Mouse (Mus musculus) embryonic facial prominence, embryonic 12.5 days (tissue): Measurements from ENCODE around the gene D10Wsu102e. TPM values are rescaled to one million over a fixed set of nuclear protein-coding genes. Genes with fewer than 3 reads are reported as not detected.

ENCODE experiments used
- ATAC-seq: fragments of 200-750 bp; cut with Nextera tagmentation; 2 replicates; pipeline ENCODE4 v1.8.0; 2017; ENCODE audit not compliant: insufficient number of reproducible peaks, insufficient read depth, low FRiP score, low TSS enrichment
- H3K27ac ChIP-seq: fragments of 300-500 bp; sonication (generic); 2 replicates; pipeline ENCODE4 v1.5.1; 2016; ENCODE audit warnings: mild to moderate bottlenecking
- H3K27me3 ChIP-seq: fragments of 300-500 bp; sonication (generic); 2 replicates; pipeline ENCODE4 v1.6.1; 2016; ENCODE audit warnings: mild to moderate bottlenecking, moderate library complexity
- H3K36me3 ChIP-seq: fragments of 300-500 bp; sonication (generic); 2 replicates; pipeline ENCODE4 v1.6.1; 2016; ENCODE audit warnings: mild to moderate bottlenecking
- H3K4me1 ChIP-seq: fragments of 300-500 bp; sonication (generic); 2 replicates; pipeline ENCODE4 v1.6.1; 2016
- H3K4me2 ChIP-seq: fragments of 300-500 bp; sonication (generic); replicated peaks from 2 replicates; pipeline ENCODE4 v1.6.1; 2016; ENCODE audit warnings: mild to moderate bottlenecking, moderate library complexity
- H3K4me3 ChIP-seq: fragments of 300-500 bp; sonication (generic); 2 replicates; pipeline ENCODE4 v1.5.1; 2016; ENCODE audit warnings: mild to moderate bottlenecking
- H3K9ac ChIP-seq: fragments of 300-500 bp; sonication (generic); 2 replicates; pipeline ENCODE4 v1.6.1; 2016; ENCODE audit warnings: mild to moderate bottlenecking, moderate library complexity
- H3K9me3 ChIP-seq: fragments of 300-500 bp; sonication (generic); 2 replicates; pipeline ENCODE4 v1.6.1; 2016; ENCODE audit warnings: mild to moderate bottlenecking, moderate library complexity
- WGBS: fragments of 180-500 bp; shearing (Covaris S2); methylation state at CpG from one replicate; pipeline ENCODE4 v1.1.7; 2016; 5-methylcytosine and 5-hydroxymethylcytosine counted together
- polyA plus RNA-seq: library from polyadenylated mRNA; unstranded; fragments of >200 nt; fragmentation: Nextera tagmentation; extraction: Ambion mirVana; gene quantifications from 2 replicates; pipeline ENCODE4 v1.2.1, GENCODE M21; 2016

The D10Wsu102e gene
- polyA plus RNA-seq = 0.92 and 0.96 TPM in 2 replicates

DNA sequence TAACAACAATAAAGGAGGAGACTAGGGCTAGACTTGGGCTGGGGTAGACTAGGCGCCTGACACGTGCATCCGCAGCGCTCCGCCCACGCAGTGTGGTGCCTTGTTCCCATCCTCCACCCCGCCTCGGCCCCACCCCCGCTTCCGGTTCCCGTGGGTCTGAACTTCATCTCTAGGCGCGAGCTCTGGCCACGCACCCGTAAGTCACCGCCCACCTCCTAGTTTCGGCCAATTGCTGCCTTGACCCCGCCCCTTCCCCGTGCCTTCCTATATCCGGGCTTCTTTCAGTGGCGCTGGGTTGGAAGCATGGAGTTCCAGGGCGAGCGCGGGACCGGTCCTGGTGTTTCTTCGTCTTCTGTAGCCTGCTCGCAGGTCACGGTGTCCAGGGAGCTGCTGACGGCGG lies at the start of gene D10Wsu102e:
Gene D10Wsu102e, plus strand, starts transcription at position 266 of the 400 bp plus-strand sequence.
- peaks cover 26% of the 10 kb centered on the region for H3K36me3 ChIP-seq
- H3K27me3 ChIP-seq = no peaks in the 10 kb centered on the region
- WGBS = under 1% methylated on average over 30 of the region's 30 CpGs
- H3K4me2 ChIP-seq = peak within 1 kb of the TSS; percentile 63
- peak within 1 kb of the TSS; percentile 84 for H3K9ac ChIP-seq
- peak; percentile 97 for ATAC-seq
- H3K27ac ChIP-seq = peak within 1 kb of the TSS; percentile 80
- H3K9me3 ChIP-seq = no peaks in the 10 kb centered on the region
- peak within 1 kb of the TSS; percentile 89 for H3K4me3 ChIP-seq
- H3K4me1 ChIP-seq = peaks cover 9% of the 10 kb centered on the region

DNA sequence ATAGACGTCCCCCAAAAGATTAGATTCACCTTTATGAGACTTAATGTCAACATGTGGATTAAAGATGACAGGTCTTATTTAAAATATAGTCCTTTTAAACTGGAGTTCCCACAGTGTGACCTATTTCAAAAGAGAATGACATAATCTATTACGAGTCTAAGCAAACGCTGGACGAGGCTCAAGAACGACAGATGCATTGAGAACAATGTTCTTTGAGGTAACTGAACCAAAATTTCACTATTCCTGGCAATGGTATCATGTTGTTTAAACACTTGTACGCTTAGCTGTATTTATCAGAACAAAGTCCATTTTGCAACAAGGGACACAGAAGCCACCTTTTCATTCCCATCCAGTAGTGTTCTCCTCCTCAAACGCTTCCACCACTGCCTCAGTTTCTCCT lies 49.7 kb upstream of the D10Wsu102e start:
- no peaks in the 10 kb centered on the region for H3K9me3 ChIP-seq
- no peak overlapping the region for H3K4me2 ChIP-seq
- no peak overlapping the region for H3K4me3 ChIP-seq
- no peaks in the 10 kb centered on the region for H3K36me3 ChIP-seq
- no peak overlapping the region for H3K27ac ChIP-seq
- no peaks in the 10 kb centered on the region for H3K4me1 ChIP-seq
- WGBS = 82% methylated on average over 7 of the region's 7 CpGs
- H3K9ac ChIP-seq = no peak overlapping the region
- no peak for ATAC-seq
- H3K27me3 ChIP-seq = no peaks in the 10 kb centered on the region

DNA sequence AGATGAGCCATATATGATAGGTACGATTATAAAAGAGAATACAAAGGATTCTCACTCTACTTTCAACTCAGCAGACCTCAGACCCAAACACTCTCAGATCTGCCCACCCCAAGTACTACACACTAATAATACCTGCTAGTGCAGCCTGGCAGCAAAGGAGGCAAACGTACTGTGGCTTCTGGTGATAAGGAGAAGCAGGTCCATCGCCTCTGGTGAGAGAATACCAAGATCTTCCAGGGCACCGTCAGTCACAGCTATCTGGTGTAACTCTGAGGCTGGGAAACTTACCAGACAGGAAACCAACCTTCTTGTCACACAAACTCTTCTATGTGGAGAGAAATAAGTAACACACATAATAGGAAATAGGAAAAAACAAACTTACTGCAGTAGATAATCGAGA lies 47.0 kb upstream of the D10Wsu102e start:
- H3K27ac ChIP-seq = no peak overlapping the region
- H3K9me3 ChIP-seq = no peaks in the 10 kb centered on the region
- 85% methylated on average over 5 of the region's 5 CpGs for WGBS
- no peaks in the 10 kb centered on the region for H3K4me1 ChIP-seq
- no peaks in the 10 kb centered on the region for H3K36me3 ChIP-seq
- ATAC-seq = no peak
- no peak overlapping the region for H3K4me2 ChIP-seq
- no peak overlapping the region for H3K9ac ChIP-seq
- no peak overlapping the region for H3K4me3 ChIP-seq
- H3K27me3 ChIP-seq = no peaks in the 10 kb centered on the region

DNA sequence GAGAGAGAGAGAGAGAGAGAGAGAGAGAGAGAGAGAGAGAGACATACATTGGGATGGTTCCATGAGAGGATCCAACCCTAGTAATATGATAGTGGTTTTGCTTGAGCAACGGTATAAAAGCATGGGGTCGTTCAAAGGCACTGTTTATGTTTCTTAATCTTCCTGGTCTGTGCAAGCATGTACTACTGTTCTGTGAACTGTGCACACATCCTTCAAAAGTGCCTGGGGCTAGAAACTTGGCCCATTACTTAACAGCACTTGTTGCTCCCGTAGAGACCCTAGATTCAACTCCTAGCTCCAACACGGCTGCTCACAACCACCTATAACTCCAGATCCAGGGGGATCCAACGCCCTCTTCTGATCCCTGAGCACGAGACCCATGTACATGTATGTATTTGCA lies 39.6 kb upstream of the D10Wsu102e start:
- no peaks in the 10 kb centered on the region for H3K36me3 ChIP-seq
- WGBS = 70% methylated on average over 6 of the region's 6 CpGs

DNA sequence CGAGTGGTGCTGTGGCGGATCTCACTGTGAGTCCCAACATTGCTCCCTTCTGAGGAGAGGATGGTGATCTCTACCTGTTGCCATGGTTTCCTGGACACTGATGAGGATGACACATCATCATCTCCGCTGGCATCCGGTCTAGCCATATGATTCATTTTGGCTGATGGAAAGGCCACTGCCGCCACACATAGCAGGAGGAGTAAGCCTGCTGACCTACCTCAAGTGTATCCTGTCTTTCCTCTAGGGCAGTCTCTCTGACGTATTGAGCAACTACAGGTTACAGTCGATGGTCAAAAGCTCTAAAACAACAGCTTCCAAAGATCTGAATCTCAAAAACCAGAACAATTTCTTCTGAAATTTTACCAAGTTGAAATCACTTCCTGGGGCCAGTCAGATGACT lies 39.2 kb upstream of the D10Wsu102e start:
- no peaks in the 10 kb centered on the region for H3K27me3 ChIP-seq
- H3K4me3 ChIP-seq = no peak overlapping the region
- H3K36me3 ChIP-seq = no peaks in the 10 kb centered on the region
- H3K4me2 ChIP-seq = no peak overlapping the region
- no peaks in the 10 kb centered on the region for H3K9me3 ChIP-seq
- no peak for ATAC-seq
- no peak overlapping the region for H3K9ac ChIP-seq
- H3K27ac ChIP-seq = no peak overlapping the region
- no peaks in the 10 kb centered on the region; the same call in 1 of the 2 replicates for H3K4me1 ChIP-seq
- WGBS = 87% methylated on average over 7 of the region's 7 CpGs

More for the DNA sequence above, 39.6 kb upstream of the D10Wsu102e start:
- Histone ChIP-seq H3K9ac (no peak overlapping the region), H3K27me3 (no peaks in the 10 kb centered on the region), H3K27ac (no peak overlapping the region), H3K4me2 (no peak overlapping the region), H3K4me3 (no peak overlapping the region), H3K4me1 (no peaks in the 10 kb centered on the region; the same call in 1 of the 2 replicates), H3K9me3 (no peaks in the 10 kb centered on the region)
- ATAC-seq = no peak

DNA sequence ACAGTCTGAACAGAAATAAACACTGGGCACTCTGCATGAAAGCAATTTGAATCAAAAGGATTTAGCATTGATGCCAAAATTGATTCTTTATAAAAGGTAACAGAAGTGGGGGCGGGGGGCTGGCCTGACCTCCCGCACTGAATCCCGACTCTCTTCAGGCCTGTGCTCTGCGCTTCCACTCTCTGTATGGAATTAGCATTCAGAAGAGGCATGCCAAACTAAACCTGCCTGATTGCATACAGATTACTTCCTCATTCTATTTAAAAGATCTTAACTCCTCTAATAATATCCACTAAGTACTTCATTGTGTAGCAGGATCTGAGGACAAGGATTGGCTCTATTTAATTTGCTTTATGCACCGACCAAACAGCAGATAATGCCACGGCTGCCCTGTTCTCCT lies 38.5 kb upstream of the D10Wsu102e start:
- H3K27ac ChIP-seq = no peak overlapping the region
- H3K9ac ChIP-seq = no peak overlapping the region
- no peaks in the 10 kb centered on the region for H3K9me3 ChIP-seq
- ATAC-seq = no peak
- WGBS = 38% methylated on average over 6 of the region's 6 CpGs
- H3K4me3 ChIP-seq = no peak overlapping the region
- no peaks in the 10 kb centered on the region; the same call in 1 of the 2 replicates for H3K4me1 ChIP-seq
- no peaks in the 10 kb centered on the region for H3K27me3 ChIP-seq
- no peaks in the 10 kb centered on the region for H3K36me3 ChIP-seq
- no peak overlapping the region for H3K4me2 ChIP-seq

DNA sequence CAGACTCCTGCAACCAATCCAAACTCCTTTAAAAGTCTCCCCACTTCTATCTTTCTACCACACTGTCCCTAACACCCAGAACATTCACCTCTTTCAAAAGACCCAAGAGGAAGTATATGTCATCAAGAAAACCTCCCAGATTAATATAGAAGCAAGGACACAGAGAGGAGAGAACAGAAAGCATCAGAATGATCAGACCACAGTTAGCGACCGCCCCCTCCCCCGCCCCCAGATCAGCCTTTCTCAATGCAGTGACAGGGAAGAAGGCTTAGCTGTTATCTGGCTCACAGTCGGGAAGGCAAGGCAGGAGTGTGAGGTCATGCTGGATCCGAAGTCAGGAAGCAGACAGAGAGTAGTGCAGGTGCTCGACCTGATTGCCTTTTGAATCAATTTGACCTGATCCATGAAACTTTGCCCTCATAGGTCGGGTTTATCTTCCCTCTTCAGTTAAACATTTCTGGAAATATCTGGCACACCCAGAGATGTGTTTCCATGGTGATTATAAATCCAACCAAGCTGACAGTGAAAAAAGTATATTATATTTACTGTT lies 37.4 kb upstream of the D10Wsu102e start:
- 55% methylated on average over 7 of the region's 7 CpGs for WGBS
- H3K27me3 ChIP-seq = no peaks in the 10 kb centered on the region
- H3K4me1 ChIP-seq = no peaks in the 10 kb centered on the region; the same call in 1 of the 2 replicates
- no peak overlapping the region for H3K27ac ChIP-seq
- H3K9ac ChIP-seq = no peak overlapping the region
- H3K4me2 ChIP-seq = no peak overlapping the region
- no peak for ATAC-seq
- no peaks in the 10 kb centered on the region for H3K36me3 ChIP-seq
- H3K4me3 ChIP-seq = no peak overlapping the region
- H3K9me3 ChIP-seq = no peaks in the 10 kb centered on the region

DNA sequence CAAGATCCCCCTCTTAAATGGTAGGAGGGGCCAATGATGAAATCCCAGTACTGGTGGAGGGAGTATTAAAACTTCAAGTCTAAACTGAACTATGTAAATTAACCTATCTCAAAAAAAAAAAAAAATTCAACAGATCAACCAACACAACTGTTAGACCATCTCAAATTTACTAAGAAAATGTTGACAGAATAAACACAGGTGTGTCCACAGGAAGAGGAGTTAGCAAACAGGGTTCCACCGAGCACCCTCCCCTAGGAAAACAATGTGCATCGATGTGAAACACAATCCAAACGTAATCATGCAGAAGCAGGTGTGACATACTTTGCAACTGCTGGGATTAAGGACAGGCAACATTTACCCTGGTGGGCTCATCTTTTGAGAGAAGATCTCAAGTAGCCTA lies 35.1 kb upstream of the D10Wsu102e start:
- H3K9ac ChIP-seq = no peak overlapping the region
- no peaks in the 10 kb centered on the region for H3K27me3 ChIP-seq
- no peak overlapping the region for H3K4me3 ChIP-seq
- H3K27ac ChIP-seq = no peak overlapping the region
- no peaks in the 10 kb centered on the region for H3K36me3 ChIP-seq
- ATAC-seq = no peak
- WGBS = 79% methylated on average over 3 of the region's 3 CpGs
- no peak overlapping the region for H3K4me2 ChIP-seq
- peaks cover 7% of the 10 kb centered on the region; the same call in 1 of the 2 replicates for H3K4me1 ChIP-seq
- H3K9me3 ChIP-seq = no peaks in the 10 kb centered on the region

DNA sequence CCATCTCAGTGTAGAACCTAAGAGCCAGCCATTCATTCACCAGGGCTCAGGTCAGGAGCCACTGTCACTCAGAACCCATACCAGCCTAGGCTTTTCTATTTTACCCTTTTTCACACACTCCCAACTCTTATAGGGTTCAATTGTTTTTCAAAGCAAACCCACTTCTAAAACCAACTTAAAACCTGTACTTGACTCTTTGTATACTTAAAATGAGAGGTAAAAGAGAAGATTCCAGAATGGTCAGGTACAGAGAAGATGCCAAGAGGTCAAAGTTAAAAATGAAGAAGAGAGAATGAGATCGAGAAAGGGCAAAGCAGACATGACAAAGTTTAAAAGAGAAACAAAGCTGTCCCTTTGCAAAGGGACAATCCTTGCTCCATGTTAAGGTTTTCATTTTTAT lies 34.1 kb upstream of the D10Wsu102e start:
- Histone ChIP-seq H3K27ac (no peak overlapping the region), H3K4me3 (no peak overlapping the region), H3K4me1 (peaks cover 7% of the 10 kb centered on the region; the same call in 1 of the 2 replicates), H3K4me2 (no peak overlapping the region), H3K27me3 (no peaks in the 10 kb centered on the region), H3K9ac (no peak overlapping the region), H3K9me3 (no peaks in the 10 kb centered on the region), H3K36me3 (no peaks in the 10 kb centered on the region)
- WGBS = 97% methylated on average over 1 of the region's 1 CpGs
- ATAC-seq = no peak

DNA sequence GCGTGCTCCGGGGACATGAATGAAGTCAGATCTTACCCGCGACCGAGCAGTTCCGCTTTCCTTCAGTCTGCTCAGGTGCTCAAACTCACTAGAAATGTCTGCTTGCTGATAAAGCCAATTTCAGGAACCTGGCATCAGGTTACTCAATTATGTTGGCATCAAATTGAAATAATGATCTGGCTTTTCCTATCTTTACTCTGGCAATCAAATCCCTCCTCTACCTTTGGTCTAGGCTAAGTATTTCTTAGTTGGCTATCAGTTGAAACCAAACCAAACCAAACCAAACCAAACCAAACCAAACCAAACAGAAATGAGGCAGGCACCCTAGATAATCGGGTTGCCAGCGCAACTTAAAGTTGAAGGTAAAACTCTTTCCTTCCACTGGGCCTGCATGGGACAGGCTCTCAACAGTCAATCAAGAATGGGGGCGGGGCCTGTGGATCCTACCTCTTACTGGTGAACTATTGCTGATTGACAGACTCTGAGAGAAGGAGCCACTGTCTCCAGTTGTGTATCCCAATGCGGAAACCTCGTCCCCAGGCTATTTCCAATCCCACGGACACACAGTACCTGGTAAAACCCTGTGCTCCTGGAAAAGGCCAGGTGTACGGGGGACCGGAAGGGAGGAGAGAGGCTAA lies 33.3 kb upstream of the D10Wsu102e start:
- Histone ChIP-seq H3K27me3 (no peaks in the 10 kb centered on the region), H3K9ac (no peak overlapping the region), H3K4me1 (peaks cover 7% of the 10 kb centered on the region; the same call in 1 of the 2 replicates), H3K36me3 (no peaks in the 10 kb centered on the region), H3K4me2 (no peak overlapping the region), H3K9me3 (no peaks in the 10 kb centered on the region), H3K27ac (no peak overlapping the region), H3K4me3 (no peak overlapping the region)
- WGBS = 88% methylated on average over 14 of the region's 14 CpGs
- no peak for ATAC-seq

DNA sequence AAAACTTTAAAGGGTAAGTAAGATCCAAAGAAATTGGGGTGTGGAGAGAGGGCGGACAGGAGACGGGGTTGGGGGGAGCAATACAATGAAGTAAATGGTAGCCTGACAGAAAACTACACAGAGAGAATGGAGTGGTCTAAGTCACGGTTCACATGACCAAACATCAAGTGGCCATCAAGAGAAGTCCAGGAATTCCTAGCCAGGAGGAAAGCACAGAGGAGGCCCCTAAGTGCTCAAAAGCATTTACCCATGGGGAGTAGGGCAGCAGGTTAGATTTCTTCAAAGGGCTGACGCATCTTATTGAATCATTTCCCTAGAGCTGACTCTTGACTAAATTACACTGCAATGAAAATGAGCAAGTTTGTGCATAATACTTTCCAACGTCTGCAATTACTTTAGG lies 31.2 kb upstream of the D10Wsu102e start:
- Histone ChIP-seq H3K4me1 (peaks cover 7% of the 10 kb centered on the region; the same call in 1 of the 2 replicates), H3K36me3 (no peaks in the 10 kb centered on the region), H3K4me3 (no peak overlapping the region), H3K27ac (0 out of 2 replicates have a peak overlapping the region, but pooled peaks have one; percentile 60), H3K9me3 (no peaks in the 10 kb centered on the region), H3K9ac (no peak overlapping the region), H3K4me2 (no peak overlapping the region), H3K27me3 (peaks cover 12% of the 10 kb centered on the region; the same call in 1 of the 2 replicates)
- WGBS = 47% methylated on average over 5 of the region's 5 CpGs
- no peak for ATAC-seq

DNA sequence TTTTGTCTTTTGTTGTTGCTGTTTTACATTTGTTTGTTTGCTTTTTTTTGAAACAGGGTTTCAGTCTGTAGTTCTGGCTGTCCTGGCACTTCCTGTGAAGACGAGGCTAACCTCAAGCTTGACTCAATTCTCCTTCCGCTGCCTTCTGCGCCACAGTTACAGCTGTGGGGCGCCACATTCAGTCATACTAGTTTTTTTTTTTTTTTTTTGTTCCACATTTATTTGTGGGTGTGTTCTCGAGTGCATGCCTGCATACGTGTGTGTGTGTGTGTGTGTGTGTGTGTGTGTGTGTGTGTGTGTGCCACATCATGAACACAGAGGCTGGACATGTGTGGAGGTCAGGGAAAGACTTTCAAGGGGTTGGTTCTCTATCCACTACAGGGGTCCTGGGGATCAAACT lies 29.7 kb upstream of the D10Wsu102e start:
- Histone ChIP-seq H3K36me3 (no peaks in the 10 kb centered on the region), H3K27me3 (peaks cover 28% of the 10 kb centered on the region), H3K4me3 (no peak overlapping the region), H3K4me2 (no peak overlapping the region), H3K9me3 (no peaks in the 10 kb centered on the region), H3K9ac (no peak overlapping the region), H3K4me1 (peaks cover 7% of the 10 kb centered on the region; the same call in 1 of the 2 replicates), H3K27ac (no peak overlapping the region)
- 78% methylated on average over 6 of the region's 6 CpGs for WGBS
- no peak for ATAC-seq
